Mouse (Mus musculus) spleen, postnatal 36 days (tissue): Measurements from ENCODE around the gene Gm8914.
"Not testable (repeated sequence)": the region's sequence is repeated elsewhere in the genome, so short reads cannot be mapped to it uniquely, and the experiment has no call there.

Source experiments
- DNase-seq, 2 experiments: peaks; one replicate each; pipeline ENCODE4 v3.0.0; 2022; ENCODE audit warnings: low spot score in 2 of 2, mixed read lengths in 1 of 2

The Gm8914 gene

DNA sequence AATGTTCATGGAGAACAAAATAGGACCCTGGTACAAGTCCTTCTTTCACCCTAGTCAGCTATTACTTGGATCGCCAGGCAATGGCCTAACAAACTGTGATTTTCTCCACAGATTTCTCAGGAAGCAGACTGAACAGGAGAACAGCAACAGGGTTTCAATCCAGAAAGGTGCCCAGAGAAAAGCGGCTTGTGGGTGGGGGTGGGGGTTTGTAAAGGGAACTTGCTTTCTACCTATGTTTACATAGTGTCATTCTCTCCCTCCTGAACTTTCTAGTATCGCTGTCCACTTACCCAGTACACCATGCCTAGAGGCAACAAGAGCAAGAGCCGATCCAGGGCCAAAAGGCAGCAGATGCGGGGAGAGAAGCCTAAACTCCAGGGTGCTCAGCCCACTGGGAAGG is at the start of gene Gm8914:
TSS of gene Gm8914 (plus strand) at position 301 of the 400 bp plus-strand sequence.
- not testable (repeated sequence) for DNase-seq
